Mouse (Mus musculus): ENCODE data around the gene Trpc7. TPM values are rescaled to one million over a fixed set of nuclear protein-coding genes. Genes with fewer than 3 reads are reported as not detected.

The Trpc7 gene
- polyA plus RNA-seq (2012; fragmentation: generic; extraction: Trizol) = 0.01 TPM
- long read RNA-seq, experiment 1 = 0 reads
- long read RNA-seq, experiment 2 = 0 reads

DNA sequence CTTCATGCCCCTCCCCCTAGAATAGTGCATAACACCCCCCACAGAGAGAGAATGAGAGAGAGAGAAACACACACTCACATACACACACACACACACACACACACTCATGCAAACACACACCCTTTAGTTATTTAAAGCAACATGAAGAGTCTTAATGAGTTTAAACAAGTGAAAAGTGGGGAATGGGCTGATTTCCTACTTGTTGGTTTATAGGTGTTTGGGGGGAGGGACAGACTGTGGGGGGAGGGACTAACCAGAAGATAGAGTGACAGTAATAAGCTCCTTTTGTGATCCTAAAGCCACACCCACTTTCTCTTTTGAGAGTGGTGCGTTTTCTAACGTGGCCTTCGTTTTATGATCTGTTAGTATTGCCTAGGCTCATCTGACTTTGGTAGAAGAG lies at the start of gene Trpc7:
Gene Trpc7, minus strand, starts transcription at position 101 of the 400 bp plus-strand sequence.
- Histone ChIP-seq H3K79me2 (ENCODE audit: control insufficient read depth, insufficient read depth) (no peaks in the 10 kb centered on the region), H3K4me3 (ENCODE audit: insufficient read depth, poor library complexity, severe bottlenecking) (no peak within 1 kb of the TSS), H3ac (ENCODE audit: control insufficient read depth, insufficient read length, low read depth) (no peak within 1 kb of the TSS), H3K79me3 (ENCODE audit: low read depth) (no peaks in the 10 kb centered on the region), H3K36me3 (ENCODE audit: control insufficient read depth, insufficient read depth) (no peaks in the 10 kb centered on the region), H3K27me3 (ENCODE audit: control insufficient read depth, insufficient read depth, insufficient read length) (no peaks in the 10 kb centered on the region)
- TF ChIP-seq MAX (IDR thresholded peaks at IDR 0.05) = no peak
- no peak for TF ChIP-seq MYOG (IDR thresholded peaks at IDR 0.05; ENCODE audit: control insufficient read depth, extremely low read depth, insufficient read length)
- no peak for TF ChIP-seq CEBPB (IDR thresholded peaks at IDR 0.05; ENCODE audit: low read depth)
- no peak for TF ChIP-seq FOSL1 (IDR thresholded peaks at IDR 0.05; ENCODE audit: insufficient read depth, low read length, poor library complexity, severe bottlenecking)
- no peak for TF ChIP-seq CTCF (IDR thresholded peaks at IDR 0.05; ENCODE audit: control insufficient read depth, insufficient read depth, insufficient read length)
- TF ChIP-seq MYOD1 (IDR thresholded peaks at IDR 0.05; ENCODE audit: control insufficient read depth, insufficient read length, low read depth) = no peak
- no peak for TF ChIP-seq USF1 (IDR thresholded peaks at IDR 0.05; ENCODE audit: low read depth)

DNA sequence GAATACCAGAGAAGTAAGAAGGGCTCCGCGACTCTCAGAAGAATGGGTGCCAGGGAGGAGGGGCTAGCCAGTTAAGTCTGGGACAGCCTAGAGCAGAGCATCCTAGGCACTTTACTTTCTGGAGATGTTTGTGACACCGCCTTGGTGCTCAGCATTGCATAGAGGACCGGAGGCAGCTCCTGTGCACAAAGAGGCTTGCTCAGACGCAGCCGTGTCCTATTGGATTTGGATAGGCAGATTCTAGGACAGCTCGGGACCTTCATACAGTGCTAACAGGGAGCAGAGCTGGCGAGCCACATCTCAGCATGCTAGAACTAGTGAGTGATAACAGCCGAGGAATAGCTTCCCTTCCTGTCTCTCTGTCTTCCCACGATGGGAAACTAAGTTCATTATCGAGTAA lies 43.5 kb upstream of the Trpc7 start:
- H3ac ChIP-seq (ENCODE audit: control insufficient read depth, insufficient read length, low read depth) = no peak overlapping the region

GRCm38 (mm10) chr13:56933832-56934510 lies 38.2 kb upstream of the Trpc7 start:
- Histone ChIP-seq H3K4me3 (ENCODE audit: insufficient read depth, poor library complexity, severe bottlenecking) (no peak overlapping the region), H3K27me3 (ENCODE audit: control insufficient read depth, insufficient read depth, insufficient read length) (no peaks in the 10 kb centered on the region), H3K79me3 (ENCODE audit: low read depth) (no peaks in the 10 kb centered on the region), H3ac (ENCODE audit: control insufficient read depth, insufficient read length, low read depth) (no peak overlapping the region), H3K36me3 (ENCODE audit: control insufficient read depth, insufficient read depth) (no peaks in the 10 kb centered on the region), H3K79me2 (ENCODE audit: control insufficient read depth, insufficient read depth) (no peaks in the 10 kb centered on the region)
- no peak for TF ChIP-seq MYOD1 (IDR thresholded peaks at IDR 0.05; ENCODE audit: control insufficient read depth, insufficient read length, low read depth)
- no peak for TF ChIP-seq USF1 (IDR thresholded peaks at IDR 0.05; ENCODE audit: low read depth)
- TF ChIP-seq MYOG (IDR thresholded peaks at IDR 0.05; ENCODE audit: control insufficient read depth, extremely low read depth, insufficient read length) = no peak

More for the DNA sequence above, 43.5 kb upstream of the Trpc7 start:
- Histone ChIP-seq H3K79me2 (ENCODE audit: control insufficient read depth, insufficient read depth) (no peaks in the 10 kb centered on the region), H3K36me3 (ENCODE audit: control insufficient read depth, insufficient read depth) (no peaks in the 10 kb centered on the region), H3K79me3 (ENCODE audit: low read depth) (no peaks in the 10 kb centered on the region), H3K27me3 (ENCODE audit: control insufficient read depth, insufficient read depth, insufficient read length) (no peaks in the 10 kb centered on the region), H3K4me3 (ENCODE audit: insufficient read depth, poor library complexity, severe bottlenecking) (no peak overlapping the region)
- no peak for TF ChIP-seq CTCF (IDR thresholded peaks at IDR 0.05; ENCODE audit: control insufficient read depth, insufficient read depth, insufficient read length)
- TF ChIP-seq MAX (IDR thresholded peaks at IDR 0.05) = no peak
- TF ChIP-seq MYOG (IDR thresholded peaks at IDR 0.05; ENCODE audit: control insufficient read depth, extremely low read depth, insufficient read length) = no peak

GRCm38 (mm10) chr13:56930421-56930820 lies 34.6 kb upstream of the Trpc7 start:
- Histone ChIP-seq H3ac (ENCODE audit: control insufficient read depth, insufficient read length, low read depth) (no peak overlapping the region), H3K79me3 (ENCODE audit: low read depth) (no peaks in the 10 kb centered on the region), H3K36me3 (ENCODE audit: control insufficient read depth, insufficient read depth) (no peaks in the 10 kb centered on the region), H3K4me3 (ENCODE audit: insufficient read depth, poor library complexity, severe bottlenecking) (no peak overlapping the region), H3K79me2 (ENCODE audit: control insufficient read depth, insufficient read depth) (no peaks in the 10 kb centered on the region), H3K27me3 (ENCODE audit: control insufficient read depth, insufficient read depth, insufficient read length) (no peaks in the 10 kb centered on the region)
- TF ChIP-seq CEBPB (IDR thresholded peaks at IDR 0.05; ENCODE audit: low read depth) = no peak
- no peak for TF ChIP-seq MYOG (IDR thresholded peaks at IDR 0.05; ENCODE audit: control insufficient read depth, extremely low read depth, insufficient read length)
- no peak for TF ChIP-seq CTCF (IDR thresholded peaks at IDR 0.05; ENCODE audit: control insufficient read depth, insufficient read depth, insufficient read length)
- TF ChIP-seq MYOD1 (IDR thresholded peaks at IDR 0.05; ENCODE audit: control insufficient read depth, insufficient read length, low read depth) = no peak
- no peak for TF ChIP-seq FOSL1 (IDR thresholded peaks at IDR 0.05; ENCODE audit: insufficient read depth, low read length, poor library complexity, severe bottlenecking)
- TF ChIP-seq USF1 (IDR thresholded peaks at IDR 0.05; ENCODE audit: low read depth) = no peak
- TF ChIP-seq MAX (IDR thresholded peaks at IDR 0.05) = no peak

DNA sequence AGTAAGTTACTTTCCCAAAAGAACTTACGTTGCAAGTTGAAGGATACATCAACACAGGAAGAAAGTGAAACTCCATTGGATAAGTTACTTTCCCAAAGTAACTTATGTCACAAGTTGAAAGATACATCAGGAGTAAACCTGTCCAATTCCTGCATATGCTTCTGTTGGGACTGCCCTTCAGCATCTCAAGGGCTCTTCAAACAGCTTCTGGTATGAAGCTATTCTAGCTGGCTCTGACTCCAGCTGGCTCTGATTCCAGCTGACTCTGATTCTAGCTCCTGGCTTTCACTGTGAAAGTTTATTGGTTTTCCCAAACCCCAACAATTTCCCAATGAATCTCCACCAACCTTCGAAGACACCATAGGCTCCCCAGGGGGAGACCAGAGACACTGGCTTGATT lies 27.2 kb upstream of the Trpc7 start:
- no peaks in the 10 kb centered on the region for H3K27me3 ChIP-seq (ENCODE audit: control insufficient read depth, insufficient read depth, insufficient read length)
- no peak overlapping the region for H3K4me3 ChIP-seq (ENCODE audit: insufficient read depth, poor library complexity, severe bottlenecking)
- no peaks in the 10 kb centered on the region for H3K36me3 ChIP-seq (ENCODE audit: control insufficient read depth, insufficient read depth)
- no peaks in the 10 kb centered on the region for H3K79me2 ChIP-seq (ENCODE audit: control insufficient read depth, insufficient read depth)
- no peaks in the 10 kb centered on the region for H3K79me3 ChIP-seq (ENCODE audit: low read depth)
- no peak for TF ChIP-seq CTCF (IDR thresholded peaks at IDR 0.05; ENCODE audit: control insufficient read depth, insufficient read depth, insufficient read length)
- TF ChIP-seq MAX (IDR thresholded peaks at IDR 0.05) = no peak
- TF ChIP-seq USF1 (IDR thresholded peaks at IDR 0.05; ENCODE audit: low read depth) = no peak
- TF ChIP-seq MYOG (IDR thresholded peaks at IDR 0.05; ENCODE audit: control insufficient read depth, extremely low read depth, insufficient read length) = no peak
- no peak for TF ChIP-seq MYOD1 (IDR thresholded peaks at IDR 0.05; ENCODE audit: control insufficient read depth, insufficient read length, low read depth)
- no peak overlapping the region for H3ac ChIP-seq (ENCODE audit: control insufficient read depth, insufficient read length, low read depth)

- Histone ChIP-seq H3K36me3 (ENCODE audit: control insufficient read depth, insufficient read depth) (no peaks in the 10 kb centered on the region), H3K79me2 (ENCODE audit: control insufficient read depth, insufficient read depth) (no peaks in the 10 kb centered on the region), H3K79me3 (ENCODE audit: low read depth) (no peaks in the 10 kb centered on the region), H3ac (ENCODE audit: control insufficient read depth, insufficient read length, low read depth) (no peak overlapping the region), H3K27me3 (ENCODE audit: control insufficient read depth, insufficient read depth, insufficient read length) (no peaks in the 10 kb centered on the region), H3K4me3 (ENCODE audit: insufficient read depth, poor library complexity, severe bottlenecking) (no peak overlapping the region)
- TF ChIP-seq MYOD1 (IDR thresholded peaks at IDR 0.05; ENCODE audit: control insufficient read depth, insufficient read length, low read depth) (no peak), CEBPB (IDR thresholded peaks at IDR 0.05; ENCODE audit: low read depth) (no peak), FOSL1 (IDR thresholded peaks at IDR 0.05; ENCODE audit: insufficient read depth, low read length, poor library complexity, severe bottlenecking) (no peak), MYOG (IDR thresholded peaks at IDR 0.05; ENCODE audit: control insufficient read depth, extremely low read depth, insufficient read length) (no peak), MAX (IDR thresholded peaks at IDR 0.05) (no peak), USF1 (IDR thresholded peaks at IDR 0.05; ENCODE audit: low read depth) (no peak), CTCF (IDR thresholded peaks at IDR 0.05; ENCODE audit: control insufficient read depth, insufficient read depth, insufficient read length) (no peak)
These were observed 25.5 kb upstream of the Trpc7 start for GRCm38 (mm10) chr13:56921251-56921650.
